Mouse (Mus musculus): ENCODE data around the gene Ugt1a7c.

DNA sequence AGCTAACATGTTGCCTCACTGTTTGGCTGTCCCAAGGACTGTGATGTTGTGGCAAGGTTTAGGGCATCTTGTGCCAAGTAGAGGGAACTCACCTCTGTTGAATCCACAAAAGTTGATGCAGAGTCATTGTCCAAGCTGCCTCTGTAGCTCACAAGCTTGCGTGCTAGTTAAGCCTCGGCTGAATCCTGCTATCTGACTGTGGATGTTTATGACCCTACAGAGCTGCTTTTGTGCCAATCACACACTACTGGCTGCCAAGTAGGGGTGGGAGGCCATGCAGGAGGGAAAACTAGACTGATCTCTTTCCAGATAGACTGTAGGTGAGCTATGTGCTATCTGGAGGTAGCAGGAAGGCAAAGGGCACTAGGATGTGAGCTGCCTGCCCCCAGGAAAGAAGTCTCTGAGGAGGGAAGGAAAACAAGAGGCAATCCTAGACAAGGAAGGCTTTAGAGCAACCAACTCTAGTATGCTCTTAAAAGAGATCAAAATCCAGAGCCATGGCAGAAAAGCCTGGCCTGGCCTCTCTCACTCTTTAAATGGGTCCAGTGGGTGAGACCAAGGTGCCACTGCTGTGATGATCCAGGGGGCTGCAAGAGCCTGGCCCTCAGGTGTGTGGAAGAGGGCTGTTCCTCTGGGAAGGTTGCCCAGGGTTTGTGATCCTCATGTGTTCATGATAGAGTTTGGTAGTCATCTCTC, 119.1 kb downstream of the Ugt1a7c start:
- no peak for TF ChIP-seq POLR2A (IDR thresholded peaks at IDR 0.05; ENCODE audit: borderline replicate concordance, low read depth, low read length)
- no peak for TF ChIP-seq CTCF (IDR thresholded peaks at IDR 0.05; ENCODE audit: low read depth, low read length)

All from bone marrow macrophage, adult 2 months (primary cell).